Mouse (Mus musculus): ENCODE data around the gene Ston2. TPM values are rescaled to one million over a fixed set of nuclear protein-coding genes. Genes with fewer than 3 reads are reported as not detected.

Gene Ston2
- total RNA-seq, 2 experiments from 2014 or later, result 14.5 to 15.1 TPM

GRCm38 (mm10) chr12:91665431-91665830, 122.8 kb downstream of the Ston2 start:
- DNase-seq (ENCODE audit: low spot score in 2 of 2), result no peak

- DNase-seq (ENCODE audit: low spot score in 2 of 2), result no peak
Observed at GRCm38 (mm10) chr12:91663260-91663659, 124.9 kb downstream of the Ston2 start.

DNA sequence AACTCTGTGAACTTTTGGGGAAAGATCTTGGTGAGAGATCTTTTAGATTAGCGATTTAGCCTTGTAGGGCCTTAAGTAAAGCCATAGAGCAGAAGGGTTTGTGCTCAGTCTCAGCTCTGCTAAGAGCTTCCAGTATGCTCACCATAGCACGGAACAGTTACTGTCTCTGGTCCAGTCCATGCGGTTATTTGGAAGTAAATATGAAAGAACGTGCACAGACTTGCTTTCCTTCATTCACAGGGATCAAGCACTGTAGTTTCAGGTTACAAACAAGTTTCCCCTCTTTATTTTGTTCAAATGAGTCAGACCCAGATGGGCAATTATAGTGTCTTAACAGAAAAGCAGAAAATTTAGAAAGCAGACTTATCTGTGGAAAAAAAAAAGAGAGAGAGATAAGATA, 125.3 kb downstream of the Ston2 start:
- no peak for DNase-seq (ENCODE audit: low spot score in 2 of 2)

DNA sequence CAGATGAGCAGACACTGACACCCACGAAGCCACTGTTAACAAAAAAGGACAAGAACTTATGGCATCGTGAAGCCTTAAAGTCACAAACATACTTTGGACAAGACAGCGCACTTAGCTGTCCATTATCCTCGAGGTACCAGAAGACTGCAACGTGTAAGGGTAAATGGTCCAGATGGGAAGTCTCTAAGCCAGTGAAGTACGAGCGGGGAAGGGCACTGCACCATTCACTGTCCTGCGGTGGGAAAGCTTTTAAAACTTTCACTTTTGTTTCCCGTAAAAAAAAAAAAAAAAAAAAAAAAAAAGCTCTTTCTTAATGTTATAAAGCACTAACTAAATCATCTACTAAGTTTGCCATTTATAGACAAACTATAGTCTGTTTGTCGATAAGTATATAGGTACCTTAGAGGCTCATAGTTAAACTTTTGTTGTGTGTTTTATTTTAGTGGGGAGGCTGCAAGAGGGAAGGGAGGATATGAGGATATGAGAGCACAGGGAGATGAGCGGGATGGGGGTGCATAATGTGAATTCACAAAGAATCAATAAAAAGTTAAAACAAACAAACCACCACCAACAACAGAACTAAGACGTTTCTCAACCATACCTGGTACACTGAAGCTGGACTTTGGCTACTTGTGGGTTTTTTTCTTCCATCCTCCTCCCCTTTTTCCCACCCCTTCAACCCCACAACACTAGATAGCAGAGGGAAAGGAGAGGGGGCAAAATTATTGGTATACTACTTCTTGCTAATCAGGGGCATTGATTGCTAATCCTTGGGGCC, 127.4 kb downstream of the Ston2 start:
- no peak for DNase-seq (ENCODE audit: low spot score in 2 of 2)

DNA sequence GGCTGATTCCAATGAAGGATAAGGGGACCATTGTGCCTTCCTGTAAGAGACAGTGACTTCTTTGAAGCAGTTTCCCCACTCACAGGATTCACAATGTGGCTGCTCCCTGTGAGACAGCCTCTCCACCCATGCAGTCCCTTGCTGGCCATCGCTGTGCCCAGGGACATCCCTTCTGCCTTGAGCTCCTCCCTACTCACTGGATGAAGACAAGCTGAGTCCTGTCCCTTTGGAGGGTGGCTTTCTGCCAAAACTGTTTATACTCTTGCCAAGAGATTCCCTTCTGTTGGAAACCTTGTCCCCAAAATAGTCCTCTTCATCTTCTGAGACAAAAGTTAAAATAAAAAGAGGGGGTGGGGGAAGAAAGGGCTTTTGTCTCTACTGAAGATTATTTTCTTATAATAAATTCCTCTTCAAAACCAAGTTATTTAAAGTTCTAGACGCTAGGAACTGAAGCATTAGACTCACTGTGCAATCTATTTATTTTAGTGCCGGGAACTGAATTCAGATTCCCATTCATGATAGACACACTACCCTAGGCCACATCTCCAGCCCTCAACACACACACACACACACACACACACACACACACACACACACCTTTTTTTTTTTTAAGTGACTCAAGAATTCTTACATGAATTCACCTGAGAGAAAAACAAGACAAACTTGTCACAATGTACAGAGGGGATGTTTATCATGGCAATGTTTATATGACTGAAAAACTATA, 133.6 kb downstream of the Ston2 start:
- DNase-seq (ENCODE audit: low spot score in 2 of 2), result no peak

DNA sequence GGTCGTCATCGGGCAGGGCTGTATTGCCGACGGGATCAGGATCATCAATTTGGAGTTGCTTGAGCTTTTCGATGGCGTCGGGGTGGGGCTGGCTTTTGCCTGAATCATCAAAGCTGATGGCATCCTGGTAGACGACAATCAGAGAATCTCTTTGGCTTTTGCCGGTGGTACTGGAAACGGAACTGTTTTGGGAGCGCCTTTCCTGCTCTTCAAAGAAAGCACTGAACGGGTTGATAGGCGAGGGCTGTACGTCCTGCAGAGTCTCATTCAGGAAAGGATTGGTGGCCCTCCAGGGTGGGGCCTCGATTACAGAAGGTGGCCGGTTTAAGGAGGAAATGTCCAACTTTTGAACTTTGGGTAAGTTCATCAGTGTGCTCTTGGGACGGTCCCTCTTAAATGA, 139.8 kb downstream of the Ston2 start:
- DNase-seq (ENCODE audit: low spot score in 2 of 2), result no peak

DNA sequence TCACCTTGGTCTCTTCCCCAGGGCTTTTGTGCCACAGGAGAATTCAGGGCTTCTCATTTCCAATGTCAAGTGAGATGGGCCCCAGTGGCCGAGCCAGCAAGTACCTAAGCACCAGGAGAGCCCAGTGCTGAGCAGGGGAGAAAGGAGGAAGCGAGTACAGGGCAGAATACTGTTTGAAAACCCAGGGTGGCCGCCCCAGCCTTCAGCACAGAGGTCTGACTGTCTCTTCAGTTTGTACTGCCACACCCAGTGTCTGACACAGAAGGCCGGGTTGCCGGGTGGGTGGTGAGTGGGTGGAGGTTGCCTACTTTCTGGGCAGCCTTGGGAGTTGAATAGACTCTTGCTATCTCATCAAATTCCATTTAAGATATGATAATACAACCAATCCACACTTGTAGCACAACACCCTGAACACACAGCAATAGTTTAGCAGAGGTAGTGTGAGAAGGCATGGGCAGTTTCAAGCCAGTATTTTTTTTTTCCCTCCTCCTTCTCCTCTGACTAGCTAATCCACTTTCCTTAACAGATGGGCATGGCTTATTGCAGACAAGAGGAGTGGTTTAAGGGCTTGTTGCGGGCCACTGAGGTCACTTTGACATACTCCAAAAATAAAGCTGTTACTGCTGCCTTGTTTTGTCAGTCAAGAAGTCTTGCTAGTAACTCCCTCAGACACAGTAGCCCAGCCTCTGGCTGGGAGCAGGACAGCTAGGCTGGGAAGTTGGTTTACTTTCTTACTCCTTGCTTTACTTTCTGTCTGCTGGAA, 142.6 kb downstream of the Ston2 start:
- DNase-seq (ENCODE audit: low spot score in 2 of 2), result no peak

GRCm38 (mm10) chr12:91643221-91643620, 145.0 kb downstream of the Ston2 start:
- DNase-seq (ENCODE audit: low spot score in 2 of 2), result no peak

DNA sequence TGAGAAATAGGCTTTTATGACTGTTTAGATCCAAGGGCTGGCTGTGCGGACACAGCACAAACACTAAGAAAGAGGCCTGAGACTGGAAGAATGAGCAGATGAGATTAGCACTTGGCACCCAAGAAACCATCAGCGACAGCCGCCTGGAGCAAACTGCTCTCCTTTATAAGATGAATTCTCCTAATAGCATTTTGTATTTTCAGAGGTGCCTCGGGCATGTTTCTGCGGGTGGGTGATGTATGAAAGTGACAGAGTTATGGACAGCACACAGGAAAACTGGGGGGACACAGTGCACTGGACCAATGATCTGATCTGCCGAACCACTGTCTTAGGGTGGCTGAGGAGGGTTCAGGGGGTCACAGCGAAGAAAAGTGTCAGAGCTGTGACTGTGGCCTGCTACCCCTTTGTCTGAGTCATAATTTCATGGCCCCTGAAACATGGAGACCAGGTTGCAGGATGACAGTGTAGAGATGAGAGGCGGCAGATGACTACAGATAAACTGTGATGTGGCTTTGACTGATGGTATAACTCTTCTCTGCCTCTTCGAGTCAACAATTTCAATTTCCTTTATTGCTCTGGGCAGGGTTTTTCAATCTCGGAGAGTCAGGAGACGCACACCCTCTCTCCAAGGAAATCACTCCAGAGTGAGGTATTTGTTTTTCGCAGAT, 145.6 kb downstream of the Ston2 start:
- no peak for DNase-seq (ENCODE audit: low spot score in 2 of 2)

GRCm38 (mm10) chr12:91641631-91642141, 146.5 kb downstream of the Ston2 start:
- no peak for DNase-seq (ENCODE audit: low spot score in 2 of 2)

- no peak for DNase-seq (ENCODE audit: low spot score in 2 of 2)
Observed at GRCm38 (mm10) chr12:91641133-91641532, 147.1 kb downstream of the Ston2 start.

GRCm38 (mm10) chr12:91640712-91641111, 147.5 kb downstream of the Ston2 start:
- DNase-seq (ENCODE audit: low spot score in 2 of 2), result no peak

DNA sequence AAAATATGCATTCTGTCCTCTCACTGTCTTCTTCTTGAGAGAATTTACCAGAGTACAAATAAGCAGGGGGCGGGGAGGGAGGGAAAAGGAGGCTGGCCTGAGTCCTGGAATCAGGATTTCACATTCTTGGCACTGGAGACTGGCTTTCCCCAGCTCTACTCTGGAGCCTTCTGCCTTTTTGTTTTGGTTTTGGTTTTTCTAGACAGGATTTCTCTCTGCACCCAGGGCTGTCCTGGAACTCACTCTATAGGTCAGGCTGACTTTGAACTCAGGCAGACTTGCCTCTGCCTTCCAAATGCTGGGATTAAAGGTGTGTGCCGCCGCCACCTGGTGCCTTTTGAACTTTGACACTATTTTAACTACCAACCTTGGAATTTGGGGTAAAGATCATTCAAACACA, 149.8 kb downstream of the Ston2 start:
- DNase-seq (ENCODE audit: low spot score in 2 of 2), result no peak

DNA sequence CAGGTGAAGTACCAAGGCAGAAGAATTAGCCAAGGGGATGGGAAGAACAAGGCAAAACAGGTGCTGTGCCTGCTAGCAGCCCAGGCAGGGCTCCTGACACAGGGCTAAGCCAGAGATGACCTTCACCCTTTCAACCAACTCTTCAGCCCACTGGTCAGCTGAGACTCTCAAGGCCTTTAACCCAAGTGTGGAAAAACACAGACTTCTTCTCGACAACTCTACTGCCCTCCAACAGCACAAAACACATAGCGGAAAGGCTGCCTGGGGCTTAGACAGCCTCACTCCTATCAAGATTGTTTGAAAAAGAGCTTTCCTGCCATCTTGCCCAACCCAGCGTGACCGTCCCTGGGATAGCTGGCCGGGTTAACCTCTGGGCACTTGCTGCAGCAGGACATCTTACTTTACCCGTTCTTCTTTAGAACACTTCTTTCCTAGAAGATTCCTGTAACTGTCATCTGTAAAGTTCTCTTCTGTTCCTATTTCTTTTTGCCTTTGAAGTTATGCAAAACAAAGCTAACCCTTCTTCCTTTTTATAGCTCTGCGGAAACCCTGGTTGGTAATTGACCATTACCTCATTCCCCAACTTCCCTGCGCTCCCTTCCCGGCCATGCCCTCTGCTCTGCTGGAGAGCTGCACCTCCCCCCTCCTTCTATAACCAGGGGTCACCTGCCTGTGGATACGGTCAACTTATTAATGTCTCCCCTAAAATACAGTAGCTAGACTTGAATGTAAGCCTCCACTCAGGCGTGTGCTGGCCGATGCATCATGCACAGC, 150.9 kb downstream of the Ston2 start:
- no peak for DNase-seq (ENCODE audit: low spot score in 2 of 2)

GRCm38 (mm10) chr12:91626482-91626881, 161.7 kb downstream of the Ston2 start:
- no peak for DNase-seq (ENCODE audit: low spot score in 2 of 2)

GRCm38 (mm10) chr12:91625013-91625412, 163.2 kb downstream of the Ston2 start:
- no peak for DNase-seq (ENCODE audit: low spot score in 2 of 2)

- DNase-seq (ENCODE audit: low spot score in 2 of 2), result no peak
Observed at GRCm38 (mm10) chr12:91609425-91609824, 178.8 kb downstream of the Ston2 start.

- no peak for DNase-seq (ENCODE audit: low spot score in 2 of 2)
Observed at GRCm38 (mm10) chr12:91607678-91608077, 180.5 kb downstream of the Ston2 start.

GRCm38 (mm10) chr12:91606651-91607050, 181.5 kb downstream of the Ston2 start:
- no peak for DNase-seq (ENCODE audit: low spot score in 2 of 2)

- DNase-seq (ENCODE audit: low spot score in 2 of 2), result no peak
Observed at GRCm38 (mm10) chr12:91604600-91604999, 183.6 kb downstream of the Ston2 start.

Data from adrenal gland, postnatal 4 days (tissue).